ENCODE assay signal across 24 mouse cellular contexts in genomic region chr19:59263171-59263570, GRCm38 (mm10). TPM values are rescaled to one million over a fixed set of nuclear protein-coding genes. Genes with fewer than 3 reads are reported as not detected.
"Had no signal": no experiment of that assay in that cellular context is flagged by ENCODE, and none has a peak within 500 bp of the region (broad histone marks: within the 10 kb centered on the region; RNA-seq: fewer than 3 reads in every experiment).

No protein-coding gene starts in this region.

- H3K4me2 ChIP-seq: limb, embryonic 15.5 days; liver, embryonic 12.5 days; lung, embryonic 14.5 days; midbrain, embryonic 12.5 days; neural tube, embryonic 13.5 days had no signal

- H3K27ac ChIP-seq: kidney, postnatal 0 days; limb, embryonic 15.5 days; liver, embryonic 12.5 days; midbrain, embryonic 12.5 days; neural tube, embryonic 13.5 days had no signal

- H3K9me3 ChIP-seq: limb, embryonic 15.5 days; liver, embryonic 12.5 days; midbrain, embryonic 12.5 days; neural tube, embryonic 13.5 days had no signal

- H3K9ac ChIP-seq: limb, embryonic 15.5 days; liver, embryonic 12.5 days; lung, embryonic 14.5 days; midbrain, embryonic 12.5 days; neural tube, embryonic 13.5 days had no signal

- H3K36me3 ChIP-seq: limb, embryonic 15.5 days; liver, embryonic 12.5 days; midbrain, embryonic 12.5 days; neural tube, embryonic 13.5 days had no signal

- H3K4me3 ChIP-seq: limb, embryonic 15.5 days; liver, embryonic 12.5 days; midbrain, embryonic 12.5 days; neural tube, embryonic 13.5 days had no signal

- DNase-seq: kidney, adult 11 months; kidney, adult 9 months; kidney, postnatal 36 days; lung, embryonic 14.5 days; lung, postnatal 10 days; lung, postnatal 4 days; retina, postnatal 1 day; thymus, postnatal 36 days had no signal

- ATAC-seq: liver, embryonic 12.5 days had no signal

RNA-seq across cellular contexts. Expression of gene Kcnk18, which starts 44.2 kb away (rescaled TPM):
- total RNA-seq: layer of hippocampus, adult 8-10 months; layer of hippocampus, postnatal 14 days; left cerebral cortex, adult 18-20 months; left cerebral cortex, postnatal 10 days; megakaryocyte-erythroid progenitor cell, adult 5-6 weeks had no signal
- polyA plus RNA-seq: intestine, embryonic 14.5 days; kidney, postnatal 0 days; limb, embryonic 11.5 days; limb, embryonic 15.5 days; liver, embryonic 12.5 days; liver, embryonic 16.5 days; lung, embryonic 14.5 days; midbrain, embryonic 12.5 days; neural tube, embryonic 13.5 days; small intestine, adult 2 months; stomach, embryonic 16.5 days; thymus, postnatal 0 days had no signal
